Mouse (Mus musculus) limb, embryonic 14.5 days (tissue): ENCODE measurements around the gene Smdt1. TPM values are rescaled to one million over a fixed set of nuclear protein-coding genes. Genes with fewer than 3 reads are reported as not detected.
"Not testable (repeated sequence)": the region's sequence is repeated elsewhere in the genome, so short reads cannot be mapped to it uniquely, and the experiment has no call there.

Source experiments
- ATAC-seq: fragments of 200-750 bp; cut with Nextera tagmentation; 2 replicates; pipeline ENCODE4 v1.8.0; 2017; ENCODE audit warnings: low read depth, moderate number of reproducible peaks, moderate TSS enrichment; ENCODE audit not compliant: low FRiP score
- DNase-seq: peaks from one replicate; pipeline ENCODE4 v3.0.0-alpha.2; 2015; ENCODE audit warnings: low spot score
- H3K27ac ChIP-seq: fragments of 300-500 bp; sonication (generic); replicated peaks from 2 replicates; pipeline ENCODE4 v1.5.1; 2014; ENCODE audit warnings: low read depth, mild to moderate bottlenecking, low read length, moderate library complexity, mixed read lengths
- H3K27me3 ChIP-seq: fragments of 300-500 bp; sonication (generic); 2 replicates; pipeline ENCODE4 v1.6.1; 2014; ENCODE audit warnings: low read length, mixed read lengths; ENCODE audit not compliant: control insufficient read depth, insufficient read depth
- H3K36me3 ChIP-seq: fragments of 300-500 bp; sonication (generic); 2 replicates; pipeline ENCODE4 v1.6.1; 2014; ENCODE audit warnings: mild to moderate bottlenecking, low read length, moderate library complexity, mixed read lengths; ENCODE audit not compliant: control insufficient read depth, insufficient read depth
- H3K4me1 ChIP-seq: fragments of 300-500 bp; sonication (generic); 2 replicates; pipeline ENCODE4 v1.6.1; 2014; ENCODE audit warnings: antibody characterized with exemption, low read length, mixed read lengths; ENCODE audit not compliant: control insufficient read depth, insufficient read depth
- H3K4me2 ChIP-seq: fragments of 300-500 bp; sonication (generic); replicated peaks from 2 replicates; pipeline ENCODE4 v1.6.1; 2014; ENCODE audit warnings: low read depth, mild to moderate bottlenecking, low read length, moderate library complexity; ENCODE audit not compliant: severe bottlenecking
- H3K4me3 ChIP-seq: fragments of 300-500 bp; sonication (generic); replicated peaks from 2 replicates; pipeline ENCODE4 v1.5.1; 2014; ENCODE audit warnings: low read length
- H3K9ac ChIP-seq: fragments of 300-500 bp; sonication (generic); 2 replicates; pipeline ENCODE4 v1.6.1; 2014; ENCODE audit warnings: mild to moderate bottlenecking, low read depth, low read length, moderate library complexity; ENCODE audit not compliant: severe bottlenecking
- H3K9me3 ChIP-seq: fragments of 300-500 bp; sonication (generic); 2 replicates; pipeline ENCODE4 v1.6.1; 2016; ENCODE audit warnings: low read length; ENCODE audit not compliant: control insufficient read depth
- POLR2A ChIP-seq: fragments of 200-500 bp; IDR thresholded peaks from 2 replicates; pipeline ENCODE4 v1.8.0; 2012; ENCODE audit warnings: inconsistent platforms, mild to moderate bottlenecking, moderate library complexity, borderline replicate concordance; ENCODE audit not compliant: insufficient read depth, insufficient read length; ENCODE audit errors: extremely low read depth
- WGBS: fragments of 180-500 bp; shearing (Covaris S2); extraction: QIAGEN DNeasy Blood & Tissue Kit; methylation state at CpG from one replicate; pipeline ENCODE4 v1.1.7; 2014; 5-methylcytosine and 5-hydroxymethylcytosine counted together
- polyA plus RNA-seq, 2 experiments: library from polyadenylated mRNA; depleted of rRNA in 1 of 2; stranded (reverse) in 1 of 2; unstranded in 1 of 2; fragments of >200 nt; fragmentation: Nextera tagmentation in 1 of 2; extraction: Ambion mirVana in 1 of 2; gene quantifications; 2 replicates each; pipeline versions ENCODE4 v1.2.1 to v1.2.3; 2012 to 2014

Gene Smdt1
- polyA plus RNA-seq, 2 experiments, result 178 to 258 TPM

DNA sequence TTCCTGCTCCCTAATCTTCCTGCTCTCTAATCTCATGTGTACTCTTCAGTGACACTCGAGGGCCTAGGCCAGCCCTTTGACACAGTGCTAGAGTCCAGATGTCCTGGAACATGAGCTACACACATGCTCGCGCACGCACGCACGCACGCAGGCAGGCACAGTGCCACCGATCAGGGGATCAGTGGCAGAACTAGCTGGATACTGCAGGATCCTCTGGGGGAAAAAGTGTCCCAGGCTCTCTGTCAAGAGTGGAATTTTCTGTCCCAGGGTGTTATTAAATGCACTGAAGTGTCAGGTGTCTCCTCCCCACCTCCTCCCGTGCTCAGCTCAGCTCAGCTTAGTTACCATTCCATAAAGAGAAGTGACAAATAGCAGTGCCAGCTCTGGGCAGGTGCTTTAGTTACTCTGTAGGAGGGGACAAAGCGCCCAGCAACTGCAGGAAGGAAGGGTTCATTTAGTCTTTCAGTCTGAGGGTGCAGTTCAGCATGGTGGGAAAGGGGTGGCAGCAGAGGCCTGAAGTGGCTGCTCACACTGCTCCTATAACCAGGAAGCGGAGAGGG, 22.8 kb downstream of the Smdt1 start:
- Histone ChIP-seq H3K36me3 (no peaks in the 10 kb centered on the region), H3K9ac (no peak overlapping the region), H3K27me3 (no peaks in the 10 kb centered on the region), H3K4me2 (no peak overlapping the region), H3K27ac (no peak overlapping the region), H3K4me1 (peaks cover 8% of the 10 kb centered on the region; the same call in 1 of the 2 replicates), H3K9me3 (no peaks in the 10 kb centered on the region), H3K4me3 (no peak overlapping the region)
- no peak for TF ChIP-seq POLR2A
- WGBS, result 75% methylated on average over 11 of the region's 11 CpGs
- DNase-seq, result no peak
- no peak for ATAC-seq

DNA sequence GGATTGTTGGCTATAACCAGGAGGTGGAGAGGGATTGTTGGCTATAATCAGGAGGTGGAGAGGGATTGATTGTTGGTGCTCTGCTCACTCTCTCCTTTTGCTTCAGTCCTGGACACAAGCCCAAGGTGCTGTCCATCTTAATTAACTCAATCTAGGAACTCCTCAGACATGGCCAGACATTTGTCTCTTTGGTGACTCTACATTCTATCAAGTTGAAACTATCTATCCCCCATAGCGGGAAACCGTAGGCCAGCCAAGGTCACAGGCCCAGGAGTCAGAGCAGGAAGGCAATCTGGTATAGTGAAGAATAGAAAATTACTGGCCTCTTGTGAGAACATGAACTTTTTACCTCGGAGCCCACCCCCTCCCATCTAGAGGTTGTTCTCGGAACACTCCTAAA, 23.5 kb downstream of the Smdt1 start:
- no peak overlapping the region for H3K27ac ChIP-seq
- H3K27me3 ChIP-seq, result no peaks in the 10 kb centered on the region
- H3K4me2 ChIP-seq, result no peak overlapping the region
- DNase-seq (no peak), ATAC-seq (no peak)
- no peak overlapping the region for H3K9ac ChIP-seq
- no peaks in the 10 kb centered on the region for H3K9me3 ChIP-seq
- TF ChIP-seq POLR2A, result no peak
- H3K36me3 ChIP-seq, result no peaks in the 10 kb centered on the region
- no peak overlapping the region for H3K4me3 ChIP-seq
- H3K4me1 ChIP-seq, result peaks cover 8% of the 10 kb centered on the region; the same call in 1 of the 2 replicates
- 78% methylated on average over 3 of the region's 4 CpGs for WGBS

DNA sequence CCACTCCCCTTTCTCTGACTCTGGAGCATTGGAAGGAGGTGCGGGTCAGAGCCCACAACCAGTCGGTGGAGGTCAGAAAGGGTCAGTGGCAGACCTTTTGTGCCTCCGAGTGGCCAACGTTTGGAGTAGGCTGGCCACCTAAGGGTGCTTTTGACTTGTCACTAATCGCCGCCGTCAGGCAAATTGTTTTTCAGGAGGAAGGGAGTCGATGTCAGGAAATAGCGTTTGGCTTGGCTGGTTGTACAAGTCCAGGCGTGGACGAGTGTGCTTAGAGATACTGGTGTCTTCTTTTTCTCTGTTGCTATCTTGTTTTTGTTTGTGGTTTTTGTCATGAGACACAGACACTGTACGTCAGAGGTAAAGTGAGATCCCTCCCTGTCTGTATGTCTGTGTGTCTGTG, 25.0 kb downstream of the Smdt1 start:
- not testable (repeated sequence) for ATAC-seq, H3K4me3 ChIP-seq, H3K4me2 ChIP-seq, H3K36me3 ChIP-seq, H3K9me3 ChIP-seq, H3K9ac ChIP-seq, H3K4me1 ChIP-seq, DNase-seq, H3K27me3 ChIP-seq, H3K27ac ChIP-seq
- WGBS, result 70% methylated on average over 7 of the region's 12 CpGs

DNA sequence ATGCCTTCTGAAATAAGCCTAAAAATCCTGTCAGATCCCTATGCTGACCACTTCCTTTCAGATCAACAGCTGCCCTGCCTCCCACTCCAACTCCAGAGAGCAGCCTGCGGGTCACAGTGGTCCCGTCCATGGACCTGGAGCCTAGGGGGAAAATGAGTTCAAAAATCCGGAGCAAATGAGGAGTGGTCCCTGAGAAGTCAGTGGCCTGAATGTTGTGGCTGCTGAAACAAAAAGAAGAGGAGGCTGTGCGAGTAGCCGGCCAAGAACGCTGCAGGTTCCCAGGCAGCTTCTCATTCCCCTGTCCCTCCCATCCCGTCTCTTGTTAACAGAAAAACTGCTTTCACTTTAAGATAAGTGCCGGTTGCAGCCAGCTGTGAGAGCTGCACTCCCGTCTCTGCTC, 25.8 kb downstream of the Smdt1 start:
- not testable (repeated sequence) for H3K9me3 ChIP-seq, H3K4me3 ChIP-seq, H3K4me1 ChIP-seq, ATAC-seq, DNase-seq, H3K36me3 ChIP-seq, H3K27me3 ChIP-seq, H3K27ac ChIP-seq, H3K9ac ChIP-seq, H3K4me2 ChIP-seq
- 26% methylated on average over 3 of the region's 9 CpGs for WGBS

DNA sequence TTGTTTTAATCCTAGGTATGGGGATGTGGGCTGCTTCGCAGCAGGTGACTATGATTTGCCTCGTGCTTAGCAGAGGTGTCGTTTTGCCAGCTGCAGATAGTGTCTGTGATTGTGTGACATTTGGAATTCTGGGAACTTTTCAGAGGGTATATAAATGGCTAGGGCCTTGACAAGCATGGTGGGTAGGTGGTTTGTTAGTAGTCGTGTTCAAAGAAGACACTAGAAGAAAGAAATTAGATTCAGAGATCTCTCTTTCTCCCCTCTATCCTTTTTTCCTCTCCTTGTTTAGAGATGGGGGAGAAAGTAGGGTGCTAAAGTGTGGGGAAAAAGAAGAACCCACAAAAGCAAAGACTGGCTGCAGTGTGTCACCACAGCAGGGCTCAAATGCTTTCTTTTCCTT, 29.4 kb downstream of the Smdt1 start:
- H3K9ac ChIP-seq, result no peak overlapping the region
- WGBS, result 83% methylated on average over 4 of the region's 4 CpGs
- H3K27ac ChIP-seq, result no peak overlapping the region
- no peaks in the 10 kb centered on the region for H3K36me3 ChIP-seq
- H3K4me3 ChIP-seq, result no peak overlapping the region
- H3K27me3 ChIP-seq, result no peaks in the 10 kb centered on the region
- ATAC-seq (no peak), DNase-seq (no peak)
- no peak for TF ChIP-seq POLR2A
- no peak overlapping the region for H3K4me2 ChIP-seq
- no peaks in the 10 kb centered on the region for H3K9me3 ChIP-seq
- no peaks in the 10 kb centered on the region for H3K4me1 ChIP-seq

DNA sequence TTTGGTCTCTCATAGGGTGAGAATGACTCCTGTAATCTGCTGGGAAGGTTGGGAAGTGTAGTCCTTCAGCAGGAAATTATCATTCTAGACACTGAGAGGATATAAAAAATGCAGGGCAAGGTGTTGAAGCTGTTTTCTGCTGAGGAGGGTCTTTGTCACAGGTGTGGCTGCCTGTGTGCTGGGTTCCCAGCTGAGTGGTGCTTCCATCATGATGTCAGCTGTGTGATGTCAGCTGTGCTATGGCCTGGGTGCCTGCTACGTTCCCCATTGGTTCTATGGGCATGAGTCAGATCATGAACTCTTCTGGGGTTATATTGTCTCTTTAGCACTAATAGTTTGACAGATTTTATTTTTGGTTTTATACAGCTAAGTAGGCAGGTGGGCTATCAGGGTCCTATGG, 30.1 kb downstream of the Smdt1 start:
- DNase-seq (no peak), ATAC-seq (no peak)
- H3K4me3 ChIP-seq, result no peak overlapping the region
- no peak overlapping the region for H3K9ac ChIP-seq
- 43% methylated on average over 1 of the region's 1 CpGs for WGBS
- H3K4me2 ChIP-seq, result no peak overlapping the region
- H3K27ac ChIP-seq, result no peak overlapping the region
- TF ChIP-seq POLR2A, result no peak
- no peaks in the 10 kb centered on the region for H3K36me3 ChIP-seq
- no peaks in the 10 kb centered on the region for H3K27me3 ChIP-seq
- H3K9me3 ChIP-seq, result no peaks in the 10 kb centered on the region
- no peaks in the 10 kb centered on the region for H3K4me1 ChIP-seq
